Mouse (Mus musculus): ENCODE results near the gene Ndufs1. TPM values are rescaled to one million over a fixed set of nuclear protein-coding genes. Genes with fewer than 3 reads are reported as not detected.

The Ndufs1 gene
- total RNA-seq (2023), result 68.1 to 80.5 TPM (median 74.2 TPM) in 4 replicates

DNA sequence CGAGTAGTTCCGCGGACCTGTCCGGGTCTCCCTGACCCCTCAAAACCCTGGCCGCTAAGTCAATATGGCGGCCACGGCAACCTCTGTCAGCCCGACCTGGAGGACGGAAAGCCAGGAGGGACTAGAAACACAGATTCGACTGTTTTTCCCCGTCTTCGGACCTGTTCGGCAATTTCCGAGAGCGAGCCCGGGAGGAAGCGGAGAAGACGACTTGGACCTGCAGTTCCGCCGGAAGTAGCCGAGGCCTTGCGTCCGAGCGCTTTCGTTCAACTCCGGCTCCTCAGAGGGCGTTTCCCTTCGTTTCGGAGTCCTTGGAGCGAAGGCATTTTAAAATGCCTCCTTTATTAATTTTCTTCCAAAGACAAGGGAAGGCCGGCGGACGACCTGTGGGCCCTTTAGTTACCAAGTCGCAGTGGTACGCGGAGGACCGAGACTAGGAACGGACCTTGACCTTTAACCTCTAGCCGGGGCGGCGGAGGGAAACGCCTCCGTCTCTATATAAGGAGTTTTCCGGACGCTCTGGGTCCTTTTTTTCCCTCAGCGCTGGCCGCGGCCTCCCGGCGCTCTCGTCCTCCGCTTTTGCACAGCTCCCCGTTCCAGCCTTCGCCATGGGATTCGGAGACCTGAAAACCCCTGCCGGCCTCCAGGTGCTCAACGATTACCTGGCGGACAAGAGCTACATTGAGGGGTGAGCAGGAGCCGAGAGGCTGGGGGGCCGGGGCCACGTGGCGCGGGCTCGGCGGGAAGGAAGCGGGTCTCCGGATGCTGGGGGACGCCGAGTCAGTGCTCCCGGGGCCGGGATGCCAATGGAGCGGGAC lies at the start of gene Ndufs1, which contains the start of gene Eef1b2:
Gene Ndufs1 (minus strand): TSS at position 230 of the 818 bp plus-strand sequence.
Gene Eef1b2 (plus strand): TSS at position 222 of the 818 bp plus-strand sequence.

DNA sequence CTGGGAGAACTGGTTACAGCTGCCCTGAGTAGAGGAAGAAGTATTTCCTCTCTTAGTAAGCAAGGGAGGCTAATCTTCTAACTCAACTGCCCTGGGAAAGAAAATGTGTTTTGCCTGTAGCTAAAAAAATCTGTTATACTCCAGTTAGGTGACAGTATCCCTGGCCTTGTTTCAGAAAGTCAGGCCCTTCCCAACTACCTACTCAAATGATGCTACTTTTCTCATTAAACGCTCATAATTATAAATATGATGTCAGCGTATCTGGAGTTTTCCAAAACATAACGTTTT lies 37.6 kb upstream of the Ndufs1 start, which contains the start of gene Gpr1:
Gene Gpr1 (minus strand): TSS at position 273 of the 288 bp plus-strand sequence.

GRCm38 (mm10) chr1:63114136-63114781 lies 62.4 kb downstream of the Ndufs1 start, which contains the start of gene Ino80d:
TSS of gene Ino80d (minus strand) at chr1:63114667.

Other genes starting within 250 kb of the Ndufs1 start
- 80.3 to 91.1 TPM (median 83.7 TPM) in 4 replicates for gene Ino80d, start 62.2 kb downstream of the Ndufs1 start, total RNA-seq (2023)
- gene Eef1b2, start within 50 bp of the Ndufs1 start, total RNA-seq (2023), result 898 to 1,079 TPM (median 1,016 TPM) in 4 replicates
- not detected in 4 replicates for gene Gpr1, start 37.7 kb upstream of the Ndufs1 start, total RNA-seq (2023)
- gene Zdbf2, start 96.4 kb upstream of the Ndufs1 start, total RNA-seq (2023), result 0.06 TPM in 1 of 4 replicates, not detected in the others

Data from B cell, adult 62 days (primary cell).